Mouse (Mus musculus) hindbrain, postnatal 0 days (tissue): ENCODE measurements around the gene Pcnx2. TPM values are rescaled to one million over a fixed set of nuclear protein-coding genes. Genes with fewer than 3 reads are reported as not detected.

Experiments used
- ATAC-seq: fragments of 200-750 bp; cut with Nextera tagmentation; 2 replicates; pipeline ENCODE4 v1.8.0; 2017; ENCODE audit warnings: mild to moderate bottlenecking, moderate TSS enrichment, moderate library complexity
- DNase-seq: peaks from one replicate; pipeline ENCODE4 v3.0.0-alpha.2; 2015; ENCODE audit warnings: low spot score
- H3K27ac ChIP-seq: fragments of 300-500 bp; sonication (generic); 2 replicates; pipeline ENCODE4 v1.5.1; 2014; ENCODE audit warnings: mild to moderate bottlenecking
- H3K27me3 ChIP-seq: fragments of 300-500 bp; sonication (generic); 2 replicates; pipeline ENCODE4 v1.6.1; 2014; ENCODE audit warnings: low read length, mixed read lengths; ENCODE audit not compliant: insufficient read depth
- H3K36me3 ChIP-seq: fragments of 300-500 bp; sonication (generic); 2 replicates; pipeline ENCODE4 v1.6.1; 2014; ENCODE audit warnings: low read length, mixed read lengths; ENCODE audit not compliant: insufficient read depth
- H3K4me1 ChIP-seq: fragments of 300-500 bp; sonication (generic); 2 replicates; pipeline ENCODE4 v1.6.1; 2014; ENCODE audit warnings: antibody characterized with exemption, low read length, mixed read lengths; ENCODE audit not compliant: insufficient read depth
- H3K4me2 ChIP-seq: fragments of 300-500 bp; sonication (generic); 2 replicates; pipeline ENCODE4 v1.6.1; 2014; ENCODE audit warnings: low read depth, mild to moderate bottlenecking, low read length, moderate library complexity, mixed read lengths
- H3K4me3 ChIP-seq: fragments of 300-500 bp; sonication (generic); 2 replicates; pipeline ENCODE4 v1.5.1; 2014; ENCODE audit warnings: low read length
- H3K9ac ChIP-seq: fragments of 300-500 bp; sonication (generic); replicated peaks from 2 replicates; pipeline ENCODE4 v1.6.1; 2014; ENCODE audit warnings: mild to moderate bottlenecking, low read length, moderate library complexity, mixed read lengths
- H3K9me3 ChIP-seq: fragments of 300-500 bp; sonication (generic); 2 replicates; pipeline ENCODE4 v1.6.1; 2016; ENCODE audit warnings: low read length, mixed read lengths
- CTCF ChIP-seq: IDR thresholded peaks from 2 replicates; pipeline ENCODE4 v1.5.1; 2016; ENCODE audit warnings: antibody characterized with exemption, control low read depth, low read depth
- WGBS: fragments of 180-500 bp; shearing (Covaris S2); extraction: QIAGEN DNeasy Blood & Tissue Kit; methylation state at CpG from one replicate; pipeline ENCODE4 v1.1.7; 2014; 5-methylcytosine and 5-hydroxymethylcytosine counted together
- polyA plus RNA-seq: library from polyadenylated mRNA; unstranded; fragments of >200 nt; fragmentation: Nextera tagmentation; extraction: Ambion mirVana; gene quantifications from 2 replicates; pipeline ENCODE4 v1.2.1, GENCODE M21; 2015
- total RNA-seq: library from RNA; depleted of rRNA; stranded (reverse); fragments of >200 nt; gene quantifications from 2 replicates; pipeline ENCODE4 v1.2.3, GENCODE M21; 2014

Pcnx2 gene
- total and polyA plus RNA-seq, 2 experiments from 2014 or later: 3.0 to 11.8 TPM

DNA sequence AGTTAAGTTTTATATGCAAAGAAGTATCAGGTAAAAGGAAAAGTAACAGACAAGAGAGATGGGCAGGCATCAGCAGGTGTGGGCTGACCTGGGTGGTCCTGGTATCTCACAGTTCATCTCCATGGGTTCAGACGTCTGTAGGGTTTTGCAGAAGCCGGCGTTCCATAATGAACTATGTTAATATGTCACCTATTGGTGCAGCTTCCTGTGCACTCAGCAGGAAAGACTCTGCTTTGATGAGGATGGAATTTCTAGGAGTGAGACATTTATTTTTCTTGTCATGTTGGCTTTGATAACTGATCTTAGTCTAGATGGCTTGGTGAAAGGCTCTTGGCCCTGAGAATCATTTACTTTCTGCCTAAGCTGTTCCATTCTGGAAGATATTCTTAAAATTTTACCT lies 24.2 kb upstream of the Pcnx2 start:
- H3K4me2 ChIP-seq: no peak overlapping the region
- H3K4me3 ChIP-seq: no peak overlapping the region
- H3K9me3 ChIP-seq: no peaks in the 10 kb centered on the region
- H3K36me3 ChIP-seq: no peaks in the 10 kb centered on the region
- WGBS: 72% methylated on average over 3 of the region's 3 CpGs
- no peaks in the 10 kb centered on the region for H3K4me1 ChIP-seq
- H3K27me3 ChIP-seq: no peaks in the 10 kb centered on the region
- no peak overlapping the region for H3K9ac ChIP-seq
- DNase-seq: no peak
- no peak overlapping the region for H3K27ac ChIP-seq
- no peak for TF ChIP-seq CTCF
- ATAC-seq: no peak

DNA sequence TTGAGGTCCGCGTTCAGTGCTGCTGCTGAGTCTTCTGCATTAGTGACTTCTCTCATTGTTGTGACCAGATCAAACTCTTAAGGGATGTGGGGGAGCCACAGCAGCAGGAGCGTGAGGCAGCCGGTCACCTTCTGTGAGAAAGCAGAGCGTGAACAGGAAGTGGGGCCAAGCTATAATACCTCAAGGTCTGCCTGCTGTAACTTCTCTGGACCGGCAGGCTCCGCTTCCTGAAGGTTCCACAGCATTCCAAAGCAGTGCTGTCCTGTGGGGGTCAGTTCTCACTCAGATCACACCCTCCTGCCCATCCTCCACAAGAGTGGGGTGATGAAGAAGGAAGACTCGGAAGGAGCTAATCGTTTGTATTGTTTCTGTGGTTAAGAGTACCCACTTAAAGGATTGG lies 22.6 kb upstream of the Pcnx2 start:
- H3K27ac ChIP-seq: no peak overlapping the region
- WGBS: 68% methylated on average over 9 of the region's 9 CpGs
- DNase-seq: no peak
- no peaks in the 10 kb centered on the region for H3K9me3 ChIP-seq
- TF ChIP-seq CTCF: no peak
- no peak overlapping the region for H3K4me3 ChIP-seq
- ATAC-seq: no peak
- H3K36me3 ChIP-seq: no peaks in the 10 kb centered on the region
- no peak overlapping the region for H3K4me2 ChIP-seq
- no peaks in the 10 kb centered on the region for H3K4me1 ChIP-seq
- no peak overlapping the region for H3K9ac ChIP-seq
- H3K27me3 ChIP-seq: no peaks in the 10 kb centered on the region

DNA sequence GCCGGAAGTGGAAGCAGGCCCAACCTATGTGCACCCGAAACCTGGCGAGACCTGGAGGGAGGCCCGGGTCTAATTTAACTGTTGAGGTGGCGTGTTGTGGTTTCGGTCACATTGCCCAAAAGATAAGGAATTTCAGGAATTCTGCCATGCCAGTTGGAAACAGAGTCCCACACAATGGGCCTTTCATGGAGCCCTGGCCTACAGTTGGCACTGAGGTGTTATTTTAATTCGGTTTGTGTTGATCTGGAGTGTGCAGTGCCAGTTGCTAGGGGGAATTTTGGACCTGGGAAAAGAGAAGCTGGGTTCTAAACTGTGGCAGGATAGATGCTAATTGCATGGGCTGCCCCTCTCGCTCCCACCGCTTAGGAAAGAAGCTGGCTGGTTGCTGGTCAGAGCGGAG lies 22.2 kb upstream of the Pcnx2 start:
- WGBS: 60% methylated on average over 10 of the region's 10 CpGs
- no peak for DNase-seq

DNA sequence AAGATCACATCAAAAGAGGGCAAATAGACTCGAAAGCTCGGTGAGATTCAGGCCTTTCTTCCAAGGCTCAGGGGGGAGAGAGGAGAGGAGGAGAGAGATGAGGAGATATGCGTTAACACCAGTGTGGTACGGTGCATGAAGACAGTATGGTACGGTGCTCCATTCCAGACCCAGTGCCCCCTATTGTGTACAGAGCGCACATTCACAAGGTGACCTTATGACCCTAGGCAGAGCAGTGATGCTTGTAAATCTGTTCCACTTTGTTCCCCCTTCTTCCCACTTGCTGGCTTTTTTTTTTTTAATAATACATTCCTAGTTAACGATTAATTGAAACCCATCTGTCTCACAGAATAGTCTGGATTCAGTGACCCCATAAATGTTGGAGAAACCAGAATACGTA lies 21.4 kb upstream of the Pcnx2 start:
- H3K4me1 ChIP-seq: no peaks in the 10 kb centered on the region
- 45% methylated on average over 8 of the region's 8 CpGs for WGBS
- ATAC-seq: no peak
- H3K9me3 ChIP-seq: no peaks in the 10 kb centered on the region
- H3K27ac ChIP-seq: no peak overlapping the region
- no peak for TF ChIP-seq CTCF
- no peaks in the 10 kb centered on the region for H3K36me3 ChIP-seq
- no peak overlapping the region for H3K4me2 ChIP-seq
- no peaks in the 10 kb centered on the region for H3K27me3 ChIP-seq
- no peak for DNase-seq
- H3K4me3 ChIP-seq: no peak overlapping the region
- no peak overlapping the region for H3K9ac ChIP-seq

More for the DNA sequence above, 22.2 kb upstream of the Pcnx2 start:
- no peaks in the 10 kb centered on the region for H3K36me3 ChIP-seq
- ATAC-seq: no peak
- no peak overlapping the region for H3K4me2 ChIP-seq
- no peaks in the 10 kb centered on the region for H3K27me3 ChIP-seq
- no peak overlapping the region for H3K4me3 ChIP-seq
- H3K4me1 ChIP-seq: no peaks in the 10 kb centered on the region
- H3K9me3 ChIP-seq: no peaks in the 10 kb centered on the region
- TF ChIP-seq CTCF: no peak
- H3K27ac ChIP-seq: no peak overlapping the region
- no peak overlapping the region for H3K9ac ChIP-seq

DNA sequence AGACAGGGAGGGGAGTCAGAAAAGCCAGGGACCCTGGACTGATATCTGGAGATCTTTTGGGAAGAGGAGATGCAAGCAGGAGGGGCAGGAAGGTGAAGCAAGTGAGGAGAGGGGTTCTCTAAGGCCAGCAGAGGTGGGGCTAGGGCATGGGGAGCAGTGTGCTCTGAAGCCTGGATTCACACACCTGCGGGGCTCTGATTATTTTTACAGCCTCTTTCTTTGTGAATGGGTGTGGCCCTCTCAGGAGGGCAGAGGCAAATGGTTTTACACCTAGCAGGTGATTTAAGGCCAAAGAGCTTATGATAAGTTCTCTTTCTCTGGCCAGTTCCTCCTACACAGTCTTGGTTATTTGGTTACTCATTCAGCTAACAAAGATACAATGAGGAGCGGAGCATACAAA lies 20.6 kb upstream of the Pcnx2 start:
- no peaks in the 10 kb centered on the region for H3K4me1 ChIP-seq
- DNase-seq (no peak), ATAC-seq (no peak)
- H3K36me3 ChIP-seq: no peaks in the 10 kb centered on the region
- H3K9ac ChIP-seq: no peak overlapping the region
- no peak for TF ChIP-seq CTCF
- H3K27ac ChIP-seq: no peak overlapping the region
- 96% methylated on average over 2 of the region's 2 CpGs for WGBS
- no peak overlapping the region for H3K4me3 ChIP-seq
- no peaks in the 10 kb centered on the region for H3K27me3 ChIP-seq
- H3K9me3 ChIP-seq: no peaks in the 10 kb centered on the region
- no peak overlapping the region for H3K4me2 ChIP-seq

DNA sequence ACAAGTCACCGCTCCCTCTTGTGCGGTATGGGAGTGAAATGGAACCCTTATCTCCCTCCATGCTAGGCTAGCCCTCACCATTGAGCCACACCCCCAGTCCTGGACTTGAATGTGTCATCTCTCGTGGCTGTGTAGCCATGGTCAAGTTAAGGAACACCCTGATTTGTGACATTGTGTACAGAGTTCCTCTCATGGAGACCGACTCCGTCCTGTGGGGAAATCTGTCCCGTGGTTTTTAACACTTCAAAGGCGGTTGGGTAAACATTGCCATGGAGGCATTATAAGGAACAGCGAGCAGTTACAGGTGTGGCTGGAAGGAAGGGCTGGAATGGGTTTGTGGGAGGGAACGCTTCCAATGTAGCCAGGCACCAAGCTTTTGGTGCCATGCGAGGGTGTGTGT lies 18.9 kb upstream of the Pcnx2 start:
- H3K4me1 ChIP-seq: no peaks in the 10 kb centered on the region
- H3K9me3 ChIP-seq: no peaks in the 10 kb centered on the region
- ATAC-seq (no peak), DNase-seq (no peak)
- 81% methylated on average over 10 of the region's 10 CpGs for WGBS
- H3K4me3 ChIP-seq: no peak overlapping the region
- H3K36me3 ChIP-seq: no peaks in the 10 kb centered on the region
- no peak overlapping the region for H3K4me2 ChIP-seq
- TF ChIP-seq CTCF: no peak
- H3K27ac ChIP-seq: no peak overlapping the region
- no peak overlapping the region for H3K9ac ChIP-seq
- peaks cover 1% of the 10 kb centered on the region; the same call in 1 of the 2 replicates for H3K27me3 ChIP-seq

DNA sequence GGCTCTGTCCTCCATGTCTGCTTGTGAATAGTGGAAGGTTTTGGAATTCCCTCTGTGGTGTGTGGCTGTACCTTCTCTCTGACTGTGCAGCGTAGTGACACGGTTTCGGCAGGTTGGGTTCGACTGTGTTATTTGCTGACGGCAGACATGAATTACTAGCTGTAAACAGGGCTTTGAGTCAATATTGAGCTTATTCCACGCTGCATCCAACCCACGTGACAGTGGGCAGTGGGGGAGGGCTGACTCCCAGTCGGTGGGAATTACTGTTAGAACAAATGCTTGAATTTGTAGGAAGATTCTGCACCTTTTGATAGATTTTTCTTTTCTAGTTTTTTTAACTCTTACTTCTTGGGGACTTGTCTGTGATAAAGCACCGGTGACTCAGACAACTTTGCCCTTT lies 16.3 kb upstream of the Pcnx2 start:
- TF ChIP-seq CTCF: no peak
- Histone ChIP-seq H3K9ac (no peak overlapping the region), H3K4me2 (no peak overlapping the region), H3K4me1 (0 out of 2 replicates have a peak, but pooled peaks cover 6% of the 10 kb centered on the region), H3K9me3 (no peaks in the 10 kb centered on the region), H3K36me3 (no peaks in the 10 kb centered on the region), H3K27ac (no peak overlapping the region), H3K27me3 (peaks cover 27% of the 10 kb centered on the region), H3K4me3 (no peak overlapping the region)
- no peak for ATAC-seq
- 84% methylated on average over 9 of the region's 9 CpGs for WGBS
- DNase-seq: no peak
